Mouse (Mus musculus): Measurements from ENCODE around the gene Ptprt. TPM values are rescaled to one million over a fixed set of nuclear protein-coding genes. Genes with fewer than 3 reads are reported as not detected.

Ptprt gene
- total and polyA plus RNA-seq, 3 experiments, result not detected

DNA sequence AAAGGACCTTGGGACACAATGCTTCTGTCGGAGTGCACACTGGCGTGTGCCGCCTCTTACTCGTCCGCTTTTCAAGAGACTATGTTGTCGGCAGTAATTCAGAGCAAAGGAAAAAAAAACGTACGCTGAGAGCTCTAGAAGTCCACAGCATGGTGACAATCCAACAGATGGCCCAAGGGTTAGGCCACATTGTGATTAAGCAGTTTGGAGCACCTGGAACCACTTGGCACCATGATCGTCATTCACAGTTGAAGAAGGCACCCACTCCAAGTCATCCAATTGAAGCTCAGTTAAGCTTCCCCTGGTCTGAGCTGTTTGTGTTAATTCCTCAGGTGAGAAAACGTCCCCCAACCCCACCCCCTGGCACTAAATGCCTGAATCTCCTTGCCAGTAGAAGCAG lies 36.2 kb upstream of the Ptprt start:
- TF ChIP-seq ELF1 (IDR thresholded peaks at IDR 0.05; ENCODE audit: low read depth, low read length), result no peak
- no peak for TF ChIP-seq USF1 (IDR thresholded peaks at IDR 0.05; ENCODE audit: low read depth, low read length)
- TF ChIP-seq TBP (IDR thresholded peaks at IDR 0.05; ENCODE audit: low read depth, low read length), result no peak
- TF ChIP-seq MYC (IDR thresholded peaks at IDR 0.05; ENCODE audit: low read depth, low read length), result no peak
- TF ChIP-seq ZKSCAN1 (IDR thresholded peaks at IDR 0.05; ENCODE audit: low read depth, low read length), result no peak
- no peak for TF ChIP-seq ZNF384 (IDR thresholded peaks at IDR 0.05; ENCODE audit: low read depth, low read length)
- no peak for TF ChIP-seq SMC3 (IDR thresholded peaks at IDR 0.05; ENCODE audit: low read depth, low read length)
- TF ChIP-seq BHLHE40 (IDR thresholded peaks at IDR 0.05; ENCODE audit: borderline replicate concordance, low read depth, low read length), result no peak
- TF ChIP-seq RAD21 (IDR thresholded peaks at IDR 0.05; ENCODE audit: low read depth, low read length), result no peak
- no peak for TF ChIP-seq CHD2 (IDR thresholded peaks at IDR 0.05; ENCODE audit: low read length)
- no peak for TF ChIP-seq NELFE (IDR thresholded peaks at IDR 0.05; ENCODE audit: low read depth, low read length)
- TF ChIP-seq USF2 (IDR thresholded peaks at IDR 0.05; ENCODE audit: borderline replicate concordance in 1 of 2, insufficient read depth in 1 of 2, low read depth in 1 of 2, low read length in 2 of 2), result no peak
- no peak for TF ChIP-seq KAT2A (conservative IDR thresholded peaks at IDR 0.05; ENCODE audit: low read depth, low read length)
- TF ChIP-seq E2F4 (IDR thresholded peaks at IDR 0.05; ENCODE audit: borderline replicate concordance, low read depth, low read length), result no peak
- no peak for TF ChIP-seq MXI1 (IDR thresholded peaks at IDR 0.05; ENCODE audit: low read depth, low read length)
- TF ChIP-seq CHD1 (IDR thresholded peaks at IDR 0.05; ENCODE audit: low read depth, low read length), result no peak
- no peak for TF ChIP-seq ZC3H11A (IDR thresholded peaks at IDR 0.05; ENCODE audit: low read depth, low read length)
- TF ChIP-seq MAZ (IDR thresholded peaks at IDR 0.05; ENCODE audit: low read depth, low read length), result no peak
- Histone ChIP-seq H3K9ac (ENCODE audit: control insufficient read depth, low read depth, low read length, poor library complexity, severe bottlenecking) (no peak overlapping the region), H3K27ac (ENCODE audit: control insufficient read depth, low read depth, low read length) (no peak overlapping the region), H3K4me1 (ENCODE audit: control insufficient read depth in 1 of 2, insufficient read depth in 2 of 2, low read length in 2 of 2) (no peaks in the 10 kb centered on the region), H3K4me3 (ENCODE audit: control insufficient read depth in 1 of 2, insufficient read depth in 1 of 2, low read depth in 2 of 2, low read length in 2 of 2) (no peak overlapping the region), H3K36me3 (ENCODE audit: control insufficient read depth in 1 of 2, insufficient read depth in 2 of 2, low read length in 2 of 2) (no peaks in the 10 kb centered on the region), H3K79me2 (ENCODE audit: control insufficient read depth, insufficient read depth, low read length, poor library complexity) (no peaks in the 10 kb centered on the region), H3K27me3 (ENCODE audit: control insufficient read depth in 1 of 2, insufficient read depth in 2 of 2, low read length in 2 of 2) (no peaks in the 10 kb centered on the region), H3K9me3 (replicated peaks; ENCODE audit: insufficient read depth, low read length) (no peaks in the 10 kb centered on the region)
- no peak for DNase-seq (ENCODE audit: low read depth, low spot score)

DNA sequence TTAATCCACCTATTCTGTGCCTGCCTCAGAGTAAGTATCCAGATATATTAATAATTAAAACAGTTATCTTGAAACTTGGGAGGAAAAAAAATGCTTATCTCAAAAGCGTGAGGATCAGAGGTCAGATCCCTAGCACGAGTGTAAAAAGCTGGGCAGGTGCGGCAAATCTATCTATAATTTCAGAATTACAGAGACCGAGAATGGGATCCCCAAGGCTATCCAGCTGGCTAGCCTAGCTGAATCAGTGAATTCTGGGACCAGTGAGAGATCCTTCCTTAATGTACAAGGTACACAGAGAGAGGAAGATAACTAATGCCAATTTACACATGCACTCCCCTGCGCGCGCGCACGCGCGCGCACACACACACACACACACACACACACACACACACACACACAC lies 31.2 kb upstream of the Ptprt start:
- no peaks in the 10 kb centered on the region for H3K36me3 ChIP-seq (ENCODE audit: control insufficient read depth in 1 of 2, insufficient read depth in 2 of 2, low read length in 2 of 2)
- no peaks in the 10 kb centered on the region for H3K9me3 ChIP-seq (replicated peaks; ENCODE audit: insufficient read depth, low read length)
- no peak for DNase-seq (ENCODE audit: low read depth, low spot score)
- no peak overlapping the region for H3K9ac ChIP-seq (ENCODE audit: control insufficient read depth, low read depth, low read length, poor library complexity, severe bottlenecking)
- no peak overlapping the region for H3K4me3 ChIP-seq (ENCODE audit: control insufficient read depth in 1 of 2, insufficient read depth in 1 of 2, low read depth in 2 of 2, low read length in 2 of 2)
- H3K27me3 ChIP-seq (ENCODE audit: control insufficient read depth in 1 of 2, insufficient read depth in 2 of 2, low read length in 2 of 2), result no peaks in the 10 kb centered on the region
- TF ChIP-seq ZC3H11A (IDR thresholded peaks at IDR 0.05; ENCODE audit: low read depth, low read length) (no peak), CHD1 (IDR thresholded peaks at IDR 0.05; ENCODE audit: low read depth, low read length) (no peak), MAX (IDR thresholded peaks at IDR 0.05; ENCODE audit: low read length) (no peak)
- no peaks in the 10 kb centered on the region for H3K4me1 ChIP-seq (ENCODE audit: control insufficient read depth in 1 of 2, insufficient read depth in 2 of 2, low read length in 2 of 2)
- no peaks in the 10 kb centered on the region for H3K79me2 ChIP-seq (ENCODE audit: control insufficient read depth, insufficient read depth, low read length, poor library complexity)
- H3K27ac ChIP-seq (ENCODE audit: control insufficient read depth, low read depth, low read length), result no peak overlapping the region
